Mouse (Mus musculus) left cerebral cortex, adult 8-10 months (tissue): ENCODE measurements at regions not wholly inside any gene's neighbourhood (a gene's known extent, or its start where the extent isn't known, plus 50 kb on each side); places are given as distances from the start of the nearest gene placed in this dataset.

Experiments
- DNase-seq, 2 experiments: peaks; one replicate each; pipeline ENCODE4 v3.0.0; 2022; ENCODE audit warnings: low spot score in 2 of 2

GRCm38 (mm10) chr14:103458340-103458739 is 54.8 kb upstream of the Scel start:
- DNase-seq, result no peak

DNA sequence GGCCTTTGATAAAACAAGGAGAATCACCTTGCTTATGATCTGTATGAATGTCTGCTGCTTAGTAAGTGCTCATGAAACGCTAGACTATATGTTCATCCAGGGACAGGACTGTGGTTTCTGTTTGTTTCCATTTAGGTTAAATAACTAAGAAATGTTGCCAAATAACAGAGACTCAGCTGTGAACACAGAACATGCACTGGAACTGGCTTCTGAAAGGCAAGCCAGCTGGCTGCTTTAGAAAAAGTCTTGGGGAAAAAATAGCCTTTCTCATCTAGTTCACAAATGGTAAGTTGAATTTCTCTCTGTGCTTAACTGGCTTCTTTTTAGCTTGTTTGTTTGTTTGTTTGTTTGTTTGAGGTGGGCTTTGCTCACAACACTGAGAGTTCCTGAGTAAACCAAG is 57.0 kb upstream of the Scel start:
- DNase-seq, result no peak

GRCm38 (mm10) chr14:103450756-103451155 is 62.4 kb upstream of the Scel start:
- no peak for DNase-seq

DNA sequence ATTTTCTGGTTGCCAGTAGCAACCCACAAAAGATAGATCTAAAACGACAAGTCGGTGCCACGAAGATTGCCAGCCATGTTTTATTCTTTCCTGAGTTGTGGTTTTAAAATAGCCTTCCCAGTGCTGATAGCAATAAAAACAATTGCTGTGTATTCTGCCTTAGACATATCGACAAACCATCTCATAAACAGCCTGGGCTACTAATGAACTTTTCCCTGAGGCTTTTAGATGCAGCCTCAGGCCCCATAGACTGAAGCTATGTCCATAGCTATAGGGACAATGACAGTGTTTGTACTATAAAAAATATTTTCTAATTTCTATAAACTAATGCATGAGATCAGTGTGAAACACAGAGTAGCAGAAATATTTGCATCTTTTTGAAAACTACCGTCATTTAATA is 63.7 kb upstream of the Scel start:
- DNase-seq, result no peak

- no peak for DNase-seq
These were observed 64.1 kb upstream of the Scel start for GRCm38 (mm10) chr14:103449033-103449432.

DNA sequence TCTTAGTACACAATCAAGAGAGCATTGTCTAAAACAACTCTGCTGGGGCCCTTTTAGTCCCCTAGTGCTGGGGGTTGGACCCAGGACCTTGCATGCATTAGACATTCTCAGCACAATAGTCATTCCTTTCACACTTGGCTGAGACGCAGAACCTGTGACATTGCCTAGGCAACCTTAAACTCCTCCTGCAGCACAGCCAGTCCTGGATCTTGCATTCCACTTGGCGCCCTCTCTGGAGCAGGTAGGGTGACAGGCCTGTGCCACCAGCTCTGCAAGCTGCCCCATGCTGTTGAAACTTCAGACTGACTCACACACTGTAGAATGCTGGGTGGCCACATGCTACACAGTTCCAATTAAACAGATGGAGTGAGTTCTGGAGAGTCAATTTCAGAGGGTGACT is 66.5 kb upstream of the Scel start:
- DNase-seq, result no peak

DNA sequence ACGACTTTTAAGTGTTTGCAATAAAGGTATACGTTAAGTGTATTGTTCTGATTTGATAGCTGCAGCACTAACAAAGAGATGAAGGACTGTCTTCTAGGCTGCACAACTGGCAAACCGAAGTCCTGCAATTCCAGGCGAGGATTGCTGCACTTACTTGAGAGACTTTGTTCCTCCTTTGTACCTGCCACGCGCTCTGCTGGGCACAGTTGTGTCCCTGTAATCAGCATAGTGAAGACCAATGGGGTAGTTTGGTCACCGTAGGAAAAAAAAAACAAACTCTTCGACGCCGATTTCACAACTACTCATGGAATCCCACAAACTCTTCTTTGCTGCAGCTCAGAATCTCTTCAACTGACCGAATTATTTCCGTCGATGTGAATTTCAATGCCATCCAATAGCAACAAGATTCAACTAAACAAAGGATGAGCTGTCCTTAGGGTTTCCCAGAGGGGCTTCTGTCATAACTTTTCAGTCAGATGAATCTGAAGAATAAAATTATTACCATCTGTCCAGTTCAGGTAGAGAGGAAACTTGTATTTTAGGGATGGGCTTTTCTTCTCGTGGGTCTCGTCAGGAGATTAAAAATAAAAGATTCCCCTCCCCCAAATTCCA is 71.6 kb upstream of the Scel start:
- DNase-seq, result no peak

- peak in 1 of 2 experiments; percentile 73 for DNase-seq
These were observed 72.9 kb upstream of the Scel start for GRCm38 (mm10) chr14:103440243-103440642.

- no peak for DNase-seq
These were observed 78.9 kb upstream of the Scel start for GRCm38 (mm10) chr14:103434218-103434617.

DNA sequence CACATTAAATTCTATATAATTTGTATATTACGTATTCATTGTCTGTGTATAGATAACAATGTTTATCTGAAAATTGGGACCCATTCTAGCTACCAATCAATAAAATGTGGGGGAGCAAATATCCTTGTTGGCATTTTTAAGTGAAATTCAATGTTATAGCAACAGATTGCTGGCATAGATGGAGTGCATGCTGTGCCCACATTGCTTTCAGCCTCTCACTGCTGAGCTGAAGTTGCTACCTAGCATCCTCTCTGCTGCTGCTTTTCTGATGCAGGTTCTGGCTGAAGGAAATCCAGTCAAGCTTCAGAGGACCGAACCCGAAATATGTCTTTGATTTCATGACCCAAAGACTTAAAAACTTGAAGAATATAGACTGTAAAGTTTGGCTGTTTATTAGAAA is 80.0 kb upstream of the Scel start:
- no peak for DNase-seq

GRCm38 (mm10) chr14:103427873-103428272 is 81.3 kb upstream of the Mycbp2 start:
- DNase-seq, result no peak

GRCm38 (mm10) chr14:103421305-103421822 is 74.8 kb upstream of the Mycbp2 start:
- no peak for DNase-seq

- no peak for DNase-seq
These were observed 70.8 kb upstream of the Mycbp2 start for GRCm38 (mm10) chr14:103417110-103418061.

GRCm38 (mm10) chr14:103404611-103405010 is 58.0 kb upstream of the Mycbp2 start:
- no peak for DNase-seq

DNA sequence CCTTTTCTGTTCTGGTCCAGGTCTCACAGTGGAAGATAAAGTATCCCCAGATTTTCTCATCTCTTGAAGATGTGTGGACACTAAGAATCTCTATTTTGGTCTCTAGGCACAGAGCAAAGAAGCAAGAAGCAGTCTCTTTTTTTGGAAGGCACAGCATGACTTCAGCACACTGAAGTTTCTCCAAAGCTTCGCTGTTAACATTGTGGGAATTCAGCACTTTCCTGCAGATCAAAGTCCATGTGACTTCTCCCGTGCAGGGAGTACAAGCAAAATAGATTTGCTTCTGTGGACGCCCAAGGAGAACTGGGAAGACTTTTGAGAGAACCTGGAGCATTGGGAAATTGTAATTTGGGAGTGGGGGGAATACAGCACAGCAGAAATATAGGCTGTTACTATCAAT is 56.4 kb upstream of the Mycbp2 start:
- DNase-seq, result no peak

- no peak for DNase-seq
These were observed 55.4 kb upstream of the Mycbp2 start for GRCm38 (mm10) chr14:103401983-103402382.

DNA sequence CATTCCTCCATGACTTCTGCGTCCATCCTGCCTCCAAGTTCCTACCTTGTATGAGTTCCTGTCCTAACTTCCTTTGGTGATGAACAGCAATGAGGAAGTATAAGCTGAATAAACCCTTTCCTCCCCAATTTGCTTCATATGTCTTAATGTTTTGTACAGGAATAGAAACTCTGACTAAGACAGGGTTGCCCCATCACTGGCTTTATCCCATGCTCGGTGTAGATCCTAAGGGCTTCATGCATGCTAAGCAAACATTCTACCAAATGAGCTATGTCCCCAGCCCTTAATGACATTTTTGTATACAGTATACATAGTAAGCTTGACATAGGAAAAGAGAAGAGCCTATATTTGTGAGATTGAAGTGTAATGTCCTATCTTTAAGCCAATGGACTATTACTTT is 54.7 kb upstream of the Mycbp2 start:
- DNase-seq, result no peak

GRCm38 (mm10) chr14:103398401-103398800 is 51.8 kb upstream of the Mycbp2 start:
- no peak for DNase-seq
